Mouse (Mus musculus): ENCODE results near the gene Scube3. TPM values are rescaled to one million over a fixed set of nuclear protein-coding genes. Genes with fewer than 3 reads are reported as not detected.
A peak's percentile ranks its signal among the peaks of the same experiment; 100 is the strongest.

The Scube3 gene
- total RNA-seq, 2 experiments from 2014 or later: 0.17 to 0.20 TPM

DNA sequence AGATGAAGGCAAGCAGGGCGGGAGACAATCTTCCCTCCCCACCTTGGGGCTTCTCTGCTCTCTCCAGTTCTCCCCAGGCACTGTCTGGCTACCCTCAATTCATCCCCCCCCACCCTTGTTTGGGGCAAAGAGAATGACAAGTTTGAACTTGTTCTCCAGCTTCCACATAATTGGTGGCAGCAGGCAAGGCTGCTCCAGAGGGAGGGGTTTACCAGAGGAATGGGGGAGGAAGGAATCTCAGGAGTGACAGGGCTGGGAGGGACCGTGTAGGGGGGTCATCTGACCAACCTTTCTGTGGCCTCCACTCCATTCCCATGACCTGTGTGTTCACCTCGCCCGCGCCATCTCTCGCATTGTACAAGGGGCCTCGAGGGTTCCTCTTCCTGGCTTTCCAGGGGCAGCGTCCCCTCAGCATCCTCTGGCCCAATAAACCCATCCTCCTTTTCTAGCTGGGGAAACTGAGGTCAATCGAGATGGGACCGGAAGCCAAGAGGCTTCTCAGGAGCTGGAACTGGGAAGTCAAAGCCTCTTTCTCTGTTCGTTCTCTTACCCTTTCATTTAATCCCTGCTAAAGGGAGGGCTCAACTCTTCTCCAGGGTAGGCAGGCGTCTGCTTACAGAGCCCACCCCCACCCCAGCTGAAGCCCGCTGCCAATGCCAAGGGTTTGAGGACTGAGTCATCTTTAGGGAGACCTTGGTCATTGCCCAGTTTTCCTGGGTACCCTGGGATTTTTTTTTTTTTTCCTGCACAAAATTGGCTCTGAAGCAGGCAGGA lies 1.3 kb upstream of the Scube3 start:
- TF ChIP-seq CTCF (IDR thresholded peaks at IDR 0.05): no peak
- DNase-seq: no peak
- no peak overlapping the region for H3K4me3 ChIP-seq
- intact Hi-C loops (cut with DNase I): no loop called here
- no peak overlapping the region for H3K27ac ChIP-seq

GRCm38 (mm10) chr17:28141205-28141650 lies 713 bp upstream of the Scube3 start:
- DNase-seq: no peak
- intact Hi-C loops (cut with DNase I): no loop called here
- H3K27ac ChIP-seq: no peak overlapping the region
- TF ChIP-seq CTCF (IDR thresholded peaks at IDR 0.05): no peak
- peak overlapping the region; percentile 73 for H3K4me3 ChIP-seq

DNA sequence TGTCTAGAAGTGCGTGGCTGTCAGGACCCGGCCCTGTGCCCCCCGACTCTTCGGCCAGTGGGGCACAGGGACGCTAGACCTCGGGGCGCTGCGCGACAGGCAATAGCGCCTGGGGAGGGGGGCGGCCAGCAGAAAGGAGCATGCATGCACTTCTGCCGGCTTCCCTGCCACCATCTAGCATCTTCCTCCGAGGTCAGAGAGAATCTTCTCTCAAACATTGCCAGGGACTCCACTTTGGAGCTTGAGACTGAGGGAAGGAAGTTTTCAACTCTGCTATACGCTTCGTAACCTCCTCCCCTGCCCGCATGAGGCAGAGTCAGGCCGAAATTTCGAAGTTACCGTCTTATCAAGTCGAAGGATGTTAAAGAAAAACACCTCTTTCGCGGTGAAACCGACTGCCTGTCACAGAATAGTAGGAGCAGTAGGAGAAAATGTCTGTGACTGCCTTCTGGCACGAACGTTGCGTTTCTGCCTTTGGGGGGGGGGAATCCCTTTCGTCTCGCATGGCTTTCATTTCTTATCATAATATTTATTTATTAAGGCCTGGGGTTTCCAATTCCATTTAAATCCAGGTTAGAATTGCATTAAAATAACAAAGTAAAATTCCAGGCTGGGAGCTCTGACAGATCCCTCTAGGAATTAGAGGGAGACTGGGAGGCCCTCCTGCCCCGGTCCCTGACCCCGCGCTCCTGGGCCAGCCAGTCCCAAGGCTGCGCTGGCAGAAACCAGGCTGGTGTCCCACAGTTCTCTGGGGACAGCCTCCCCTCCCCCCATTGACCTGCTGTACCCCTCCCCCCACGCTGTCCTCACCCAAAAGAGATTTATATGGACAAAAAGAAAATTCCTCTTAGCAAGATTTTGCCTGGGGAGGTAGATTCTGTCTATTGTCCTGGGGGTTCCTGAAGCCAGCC lies 1.0 kb downstream of the Scube3 start:
- Histone ChIP-seq H3K4me3 (peak overlapping the region; percentile 73), H3K27ac (no peak overlapping the region)
- no peak for TF ChIP-seq CTCF (IDR thresholded peaks at IDR 0.05)
- no peak for DNase-seq
- intact Hi-C loops (cut with DNase I): no loop called here

- Histone ChIP-seq H3K27ac (no peak overlapping the region), H3K4me3 (0 out of 2 replicates have a peak overlapping the region, but pooled peaks have one; percentile 21)
- intact Hi-C loops (cut with DNase I): no loop called here
- no peak for TF ChIP-seq CTCF (IDR thresholded peaks at IDR 0.05)
- no peak for DNase-seq
Observed at GRCm38 (mm10) chr17:28143751-28144150, 1.8 kb downstream of the Scube3 start.

DNA sequence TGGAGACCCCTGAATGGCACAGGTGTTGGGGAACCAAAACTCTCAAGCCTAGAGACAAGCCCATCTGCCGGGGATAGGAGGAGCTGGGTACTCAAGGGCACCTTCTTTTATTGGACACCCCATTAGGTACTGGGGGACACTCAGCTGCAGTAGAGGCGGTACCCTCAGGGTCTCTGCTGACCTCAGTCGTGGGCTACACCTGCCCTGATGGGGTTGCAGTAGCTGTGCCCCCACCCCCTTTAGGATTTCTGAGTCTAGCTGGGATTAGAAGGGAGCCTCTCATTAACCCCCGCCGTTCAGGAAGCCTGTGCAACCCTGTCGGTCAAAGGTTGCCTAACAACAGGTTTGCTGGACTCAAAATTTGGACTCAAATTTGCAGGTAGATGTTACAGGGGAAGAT lies 2.3 kb downstream of the Scube3 start:
- no peak for TF ChIP-seq CTCF (IDR thresholded peaks at IDR 0.05)
- no peak for DNase-seq
- no peak overlapping the region for H3K27ac ChIP-seq
- intact Hi-C loops (cut with DNase I): no loop called here
- H3K4me3 ChIP-seq: no peak overlapping the region

DNA sequence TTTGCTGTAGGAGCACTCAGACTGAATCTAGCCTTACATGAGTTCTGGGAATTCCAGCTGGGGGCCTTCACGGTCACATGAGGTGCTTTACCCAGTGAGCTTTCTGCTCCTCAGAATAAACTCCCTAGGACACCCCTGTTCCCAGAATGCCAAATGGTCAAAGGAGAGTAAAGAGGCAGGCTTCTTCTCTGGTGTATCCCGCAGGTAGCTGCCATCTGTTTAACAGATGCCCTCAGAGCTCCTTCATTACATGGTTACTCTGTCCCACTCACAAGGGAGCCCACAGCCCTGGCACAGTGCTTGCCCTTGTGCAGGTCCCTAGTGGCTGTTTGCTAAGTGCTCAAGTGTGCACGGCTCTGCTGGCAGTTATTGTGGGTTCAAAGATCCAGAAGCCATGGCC lies 6.3 kb downstream of the Scube3 start:
- no peak for DNase-seq
- no peak for TF ChIP-seq CTCF (IDR thresholded peaks at IDR 0.05)
- Histone ChIP-seq H3K27ac (no peak overlapping the region), H3K4me3 (no peak overlapping the region)
- intact Hi-C loops (cut with DNase I): no loop called here

- intact Hi-C loops (cut with DNase I): no loop called here
- TF ChIP-seq CTCF (IDR thresholded peaks at IDR 0.05): no peak
- no peak overlapping the region for H3K4me3 ChIP-seq
- no peak for DNase-seq
- no peak overlapping the region for H3K27ac ChIP-seq
Observed at GRCm38 (mm10) chr17:28149734-28150133, 7.8 kb downstream of the Scube3 start.

GRCm38 (mm10) chr17:28150456-28150855 lies 8.5 kb downstream of the Scube3 start:
- DNase-seq: no peak
- intact Hi-C loops (cut with DNase I): no loop called here
- H3K4me3 ChIP-seq: no peak overlapping the region
- no peak for TF ChIP-seq CTCF (IDR thresholded peaks at IDR 0.05)
- no peak overlapping the region for H3K27ac ChIP-seq

DNA sequence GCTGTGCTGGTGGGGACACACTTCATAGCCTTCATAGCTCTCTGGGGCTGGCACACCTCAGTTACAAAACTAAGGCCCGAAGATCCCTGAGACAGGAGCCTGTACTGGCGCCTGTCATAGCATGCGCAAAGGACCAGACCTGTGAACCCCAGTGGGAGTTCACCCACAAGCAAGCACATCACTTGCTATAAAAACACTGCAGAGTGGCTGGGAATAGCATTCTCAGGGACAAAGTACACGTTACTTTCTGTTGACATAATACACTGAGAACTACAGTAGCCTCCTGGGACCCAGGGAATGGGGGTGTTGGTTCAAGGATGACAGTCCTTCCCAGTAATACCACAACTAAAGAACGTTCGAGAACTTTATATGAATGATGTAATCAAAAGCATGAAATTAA lies 11.2 kb downstream of the Scube3 start:
- intact Hi-C loops (cut with DNase I): no loop called here
- Histone ChIP-seq H3K27ac (no peak overlapping the region), H3K4me3 (no peak overlapping the region)
- DNase-seq: no peak
- no peak for TF ChIP-seq CTCF (IDR thresholded peaks at IDR 0.05)

- intact Hi-C loops (cut with DNase I): no loop called here
- DNase-seq: no peak
- no peak overlapping the region for H3K4me3 ChIP-seq
- no peak overlapping the region for H3K27ac ChIP-seq
- no peak for TF ChIP-seq CTCF (IDR thresholded peaks at IDR 0.05)
Observed at GRCm38 (mm10) chr17:28154970-28155369, 13.0 kb downstream of the Scube3 start.

DNA sequence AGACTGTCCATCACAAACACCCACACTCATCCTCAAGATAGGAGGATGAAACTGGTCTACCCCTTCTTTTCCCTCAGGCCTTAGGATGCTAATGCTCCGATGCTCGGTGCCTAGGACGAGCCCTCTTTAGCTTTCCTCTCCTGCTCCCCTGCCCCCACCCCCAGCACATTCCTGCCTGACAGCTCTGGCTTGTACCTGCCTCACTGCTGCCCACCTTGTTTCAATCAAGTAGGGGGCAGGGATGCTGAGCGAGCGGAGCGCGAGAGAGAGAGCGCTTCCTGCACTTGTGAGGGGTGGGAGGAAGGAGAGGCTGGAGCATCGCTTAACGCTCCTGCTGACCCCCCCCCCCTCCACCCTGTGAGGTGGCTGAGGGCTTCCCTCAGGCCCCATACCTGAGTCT lies 18.4 kb downstream of the Scube3 start:
- Histone ChIP-seq H3K27ac (no peak overlapping the region), H3K4me3 (no peak overlapping the region)
- DNase-seq: no peak
- TF ChIP-seq CTCF (IDR thresholded peaks at IDR 0.05): no peak
- intact Hi-C loops (cut with DNase I): loop anchor here (10.0 kb wide), 1 partner anchor 176 kb away; no protein-coding TSS in a partner anchor

DNA sequence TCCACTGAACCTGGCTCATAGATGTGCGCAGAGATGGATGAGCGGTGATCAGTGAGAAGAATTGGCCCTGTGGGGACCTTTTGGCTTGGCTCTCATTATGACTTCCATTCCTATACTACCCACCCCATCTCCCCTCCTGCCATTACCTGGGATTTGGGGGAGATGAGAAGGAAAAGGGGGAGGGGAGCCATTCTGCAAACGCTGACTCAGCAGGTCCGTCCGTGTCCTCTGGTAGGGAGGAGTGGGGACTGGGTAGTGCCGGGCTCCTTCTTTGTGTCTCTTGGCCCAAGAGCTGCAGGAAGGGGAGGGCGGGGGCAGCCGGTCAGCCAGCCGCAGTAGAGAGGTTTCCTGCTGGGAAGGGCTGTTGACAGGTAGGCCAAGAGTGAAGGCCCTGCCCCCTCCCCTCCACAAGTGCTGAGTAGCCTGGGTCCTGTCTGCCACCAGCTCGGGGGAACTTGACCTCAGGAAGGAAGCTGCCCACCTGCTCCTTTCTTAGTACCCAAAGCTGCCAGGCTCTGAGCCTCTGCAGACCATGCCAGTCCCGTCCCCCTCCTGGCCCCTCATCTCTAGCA lies 19.5 kb downstream of the Scube3 start:
- intact Hi-C loops (cut with DNase I): loop anchor here (10.0 kb wide), 1 partner anchor 177 kb away; no protein-coding TSS in a partner anchor
- Histone ChIP-seq H3K27ac (no peak overlapping the region), H3K4me3 (no peak overlapping the region)
- no peak for DNase-seq
- TF ChIP-seq CTCF (IDR thresholded peaks at IDR 0.05): no peak

DNA sequence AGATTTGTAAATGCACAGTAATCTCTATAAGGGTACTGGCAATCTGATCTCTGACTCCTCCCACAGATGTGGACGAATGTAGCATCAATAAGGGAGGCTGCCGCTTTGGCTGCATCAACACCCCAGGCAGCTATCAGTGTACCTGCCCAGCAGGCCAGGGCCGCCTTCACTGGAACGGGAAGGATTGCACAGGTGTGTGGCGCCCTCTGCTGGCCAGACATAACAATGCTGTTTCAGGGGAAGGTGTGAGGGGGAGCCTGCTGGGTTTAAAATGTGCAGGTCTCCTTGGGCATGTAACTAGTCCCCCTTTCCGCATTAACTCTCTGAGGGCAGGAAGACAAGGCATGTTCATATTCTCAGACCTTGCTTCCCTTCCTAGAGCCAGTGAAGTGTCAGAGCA lies 21.7 kb downstream of the Scube3 start:
- peak; percentile 94 for TF ChIP-seq CTCF (IDR thresholded peaks at IDR 0.05)
- intact Hi-C loops (cut with DNase I): loop anchor here (1.0 to 10.0 kb wide), 2 partner anchors 78 to 179 kb away; no protein-coding TSS in a partner anchor
- DNase-seq: peak; percentile 87
- Histone ChIP-seq H3K27ac (no peak overlapping the region), H3K4me3 (no peak overlapping the region)
